Mouse (Mus musculus) heart, embryonic 15.5 days (tissue): Measurements from ENCODE around the gene Cldn4. TPM values are rescaled to one million over a fixed set of nuclear protein-coding genes. Genes with fewer than 3 reads are reported as not detected.

Experiments
- ATAC-seq: fragments of 200-750 bp; cut with Nextera tagmentation; replicated peaks from 2 replicates; pipeline ENCODE4 v1.8.0; 2017; ENCODE audit warnings: low read depth, moderate TSS enrichment; ENCODE audit not compliant: insufficient number of reproducible peaks, insufficient read depth, low FRiP score
- H3K27ac ChIP-seq: fragments of 300-500 bp; sonication (generic); 2 replicates; pipeline ENCODE4 v1.5.1; 2015; ENCODE audit warnings: mild to moderate bottlenecking, inconsistent platforms
- H3K27me3 ChIP-seq: fragments of 300-500 bp; sonication (generic); 2 replicates; pipeline ENCODE4 v1.6.1; 2015; ENCODE audit warnings: inconsistent platforms
- H3K36me3 ChIP-seq: fragments of 300-500 bp; sonication (generic); 2 replicates; pipeline ENCODE4 v1.6.1; 2015; ENCODE audit warnings: mild to moderate bottlenecking, inconsistent platforms
- H3K4me1 ChIP-seq: fragments of 300-500 bp; sonication (generic); replicated peaks from 2 replicates; pipeline ENCODE4 v1.6.1; 2015; ENCODE audit warnings: inconsistent platforms
- H3K4me2 ChIP-seq: fragments of 300-500 bp; sonication (generic); 2 replicates; pipeline ENCODE4 v1.6.1; 2015; ENCODE audit warnings: inconsistent platforms, mild to moderate bottlenecking, moderate library complexity
- H3K4me3 ChIP-seq: fragments of 300-500 bp; sonication (generic); 2 replicates; pipeline ENCODE4 v1.5.1; 2015; ENCODE audit warnings: mild to moderate bottlenecking, inconsistent platforms
- H3K9ac ChIP-seq: fragments of 300-500 bp; sonication (generic); 2 replicates; pipeline ENCODE4 v1.6.1; 2015; ENCODE audit warnings: mild to moderate bottlenecking, inconsistent platforms
- H3K9me3 ChIP-seq: fragments of 300-500 bp; sonication (generic); replicated peaks from 2 replicates; pipeline ENCODE4 v1.6.1; 2016; ENCODE audit warnings: inconsistent platforms
- whole genome bisulfite sequencing: fragments of 180-500 bp; shearing (Covaris S2); methylation state at CpG from one replicate; pipeline ENCODE4 v1.1.7; 2015; ENCODE audit warnings: mixed read lengths; 5-methylcytosine and 5-hydroxymethylcytosine counted together
- polyA plus RNA-seq: library from polyadenylated mRNA; unstranded; fragments of >200 nt; fragmentation: Nextera tagmentation; extraction: Ambion mirVana; gene quantifications from 2 replicates; pipeline ENCODE4 v1.2.1, GENCODE M21; 2015

The Cldn4 gene
- polyA plus RNA-seq: 1.1 and 4.2 TPM in 2 replicates

DNA sequence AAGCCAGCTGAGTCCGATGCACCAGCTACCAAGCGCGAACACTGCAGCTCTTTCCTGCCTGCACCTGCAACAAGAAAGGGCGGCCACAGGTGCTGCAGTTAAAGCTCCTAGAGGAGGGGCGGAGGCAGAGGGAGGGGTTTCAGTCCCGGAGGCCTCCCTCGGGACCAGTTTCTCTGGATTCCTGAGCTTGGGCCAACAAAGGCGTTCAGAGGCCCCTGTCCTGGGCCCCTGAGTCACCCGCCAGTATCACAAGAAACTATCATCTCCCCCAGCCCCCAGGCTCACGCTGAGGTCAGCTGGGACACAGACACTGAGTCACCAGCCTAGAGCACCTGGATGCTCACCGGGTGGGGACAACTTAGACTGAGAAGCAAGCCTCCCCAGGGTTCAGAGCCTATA is at the start of gene Cldn4:
Gene Cldn4 (minus strand): TSS at position 78 of the 399 bp plus-strand sequence.
- Histone ChIP-seq H3K9ac (no peak within 1 kb of the TSS), H3K27ac (no peak within 1 kb of the TSS; the same call in 1 of the 2 replicates), H3K4me1 (peaks cover 35% of the 10 kb centered on the region), H3K9me3 (no peaks in the 10 kb centered on the region), H3K36me3 (no peaks in the 10 kb centered on the region), H3K27me3 (peaks cover 27% of the 10 kb centered on the region), H3K4me2 (peak within 1 kb of the TSS; percentile 39), H3K4me3 (peak within 1 kb of the TSS; percentile 28)
- WGBS: 14% methylated on average over 11 of the region's 11 CpGs
- ATAC-seq: no peak

- H3K36me3 ChIP-seq: no peaks in the 10 kb centered on the region
- no peak overlapping the region for H3K9ac ChIP-seq
- no peak overlapping the region for H3K4me3 ChIP-seq
- no peak overlapping the region for H3K4me2 ChIP-seq
- ATAC-seq: no peak
- H3K9me3 ChIP-seq: no peaks in the 10 kb centered on the region
- no peak overlapping the region for H3K27ac ChIP-seq
- H3K4me1 ChIP-seq: no peaks in the 10 kb centered on the region
- 87% methylated on average over 5 of the region's 5 CpGs for WGBS
- peaks cover 24% of the 10 kb centered on the region for H3K27me3 ChIP-seq
Observed at GRCm38 (mm10) chr5:134992566-134992965, 45.8 kb upstream of the Cldn4 start.

DNA sequence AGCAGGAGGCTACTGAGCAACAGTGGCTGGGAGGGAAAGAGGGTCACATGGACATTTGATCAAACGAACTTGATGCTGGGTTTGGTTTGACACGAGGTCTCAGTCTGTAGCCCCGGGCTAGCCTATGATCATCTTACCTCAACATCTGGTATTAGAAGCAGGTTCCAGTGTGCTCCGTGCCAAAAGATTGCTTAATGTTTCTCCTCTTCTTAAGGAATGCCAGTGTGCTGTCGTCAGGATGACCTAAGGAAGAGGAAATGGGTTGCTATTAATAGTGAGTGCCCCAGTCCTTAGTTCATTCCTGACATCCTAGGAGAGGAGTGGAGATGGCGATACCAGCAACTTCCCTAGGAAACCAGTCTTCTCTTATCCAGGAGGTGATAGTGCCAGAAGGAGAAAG is 43.0 kb upstream of the Cldn4 start:
- no peak for ATAC-seq
- peaks cover 52% of the 10 kb centered on the region for H3K27me3 ChIP-seq
- H3K4me1 ChIP-seq: peaks cover 19% of the 10 kb centered on the region
- H3K27ac ChIP-seq: no peak overlapping the region
- H3K4me2 ChIP-seq: no peak overlapping the region
- H3K4me3 ChIP-seq: no peak overlapping the region
- H3K9ac ChIP-seq: no peak overlapping the region
- H3K9me3 ChIP-seq: no peaks in the 10 kb centered on the region
- 34% methylated on average over 6 of the region's 6 CpGs for WGBS
- H3K36me3 ChIP-seq: no peaks in the 10 kb centered on the region

DNA sequence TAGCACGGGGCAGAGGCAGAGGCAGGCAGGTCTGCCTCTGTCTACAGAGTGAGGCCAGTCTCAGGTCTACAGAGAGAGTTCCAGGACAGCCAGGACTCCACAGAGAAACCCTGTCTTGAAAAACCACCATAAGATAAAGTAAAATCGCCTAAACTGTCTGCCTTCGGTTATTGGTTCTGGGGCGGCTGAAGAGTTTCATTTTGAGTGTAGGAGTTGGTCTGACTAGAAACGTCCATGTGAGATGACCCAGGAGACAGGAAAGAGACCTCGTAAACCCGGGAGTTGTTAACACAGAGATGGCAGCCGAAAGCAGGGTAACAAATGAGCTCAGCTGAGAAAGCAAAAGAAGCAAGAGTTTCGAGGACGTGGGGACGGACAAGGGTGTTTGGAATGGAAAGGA is 42.4 kb upstream of the Cldn4 start:
- no peak overlapping the region for H3K4me3 ChIP-seq
- no peak overlapping the region for H3K9ac ChIP-seq
- H3K27ac ChIP-seq: no peak overlapping the region
- WGBS: 58% methylated on average over 11 of the region's 11 CpGs
- H3K27me3 ChIP-seq: peaks cover 57% of the 10 kb centered on the region
- no peaks in the 10 kb centered on the region for H3K36me3 ChIP-seq
- H3K4me1 ChIP-seq: peaks cover 19% of the 10 kb centered on the region
- no peak for ATAC-seq
- H3K9me3 ChIP-seq: no peaks in the 10 kb centered on the region
- H3K4me2 ChIP-seq: no peak overlapping the region

DNA sequence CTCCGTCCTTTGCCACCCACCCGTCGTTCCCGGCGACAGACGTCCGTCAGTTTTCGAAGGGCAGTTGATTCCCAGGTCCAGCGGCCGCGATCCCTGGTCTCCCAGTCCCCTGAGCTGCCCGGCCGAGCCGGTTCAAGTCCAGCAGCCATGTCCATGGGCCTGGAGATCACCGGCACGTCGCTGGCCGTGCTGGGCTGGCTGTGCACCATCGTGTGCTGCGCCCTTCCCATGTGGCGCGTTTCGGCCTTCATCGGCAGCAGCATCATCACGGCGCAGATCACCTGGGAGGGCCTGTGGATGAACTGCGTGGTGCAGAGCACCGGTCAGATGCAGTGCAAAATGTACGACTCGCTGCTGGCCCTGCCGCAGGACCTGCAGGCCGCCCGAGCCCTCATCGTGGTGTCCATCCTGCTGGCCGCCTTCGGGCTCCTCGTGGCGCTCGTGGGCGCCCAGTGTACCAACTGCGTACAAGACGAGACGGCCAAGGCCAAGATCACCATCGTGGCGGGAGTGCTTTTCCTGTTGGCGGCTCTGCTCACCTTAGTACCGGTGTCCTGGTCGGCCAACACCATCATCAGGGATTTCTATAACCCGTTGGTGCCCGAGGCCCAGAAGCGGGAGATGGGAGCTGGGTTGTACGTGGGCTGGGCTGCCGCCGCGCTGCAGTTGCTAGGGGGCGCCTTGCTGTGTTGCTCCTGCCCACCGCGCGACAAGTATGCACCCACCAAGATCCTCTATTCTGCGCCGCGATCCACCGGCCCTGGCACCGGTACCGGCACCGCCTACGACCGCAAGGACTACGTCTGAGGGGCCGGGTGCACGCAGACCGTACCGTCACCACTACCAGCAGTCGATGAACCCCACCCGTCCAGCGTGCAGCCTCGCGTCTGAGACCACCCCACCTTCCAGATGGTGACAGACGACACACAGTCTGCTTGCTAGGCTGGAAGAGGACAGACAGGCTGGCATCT is 39.8 kb upstream of the Cldn4 start:
- H3K27me3 ChIP-seq: peaks cover 61% of the 10 kb centered on the region
- peak overlapping the region; percentile 64 for H3K4me2 ChIP-seq
- no peak overlapping the region for H3K27ac ChIP-seq
- peaks cover 19% of the 10 kb centered on the region for H3K4me1 ChIP-seq
- no peaks in the 10 kb centered on the region for H3K36me3 ChIP-seq
- 4% methylated on average over 79 of the region's 79 CpGs for WGBS
- no peak for ATAC-seq
- H3K4me3 ChIP-seq: peak overlapping the region; percentile 35
- H3K9me3 ChIP-seq: no peaks in the 10 kb centered on the region
- peak overlapping the region; percentile 10; the same call in 1 of the 2 replicates for H3K9ac ChIP-seq

- H3K9ac ChIP-seq: peak within 1 kb of the TSS; percentile 10; the same call in 1 of the 2 replicates
- H3K27me3 ChIP-seq: peaks cover 61% of the 10 kb centered on the region
- H3K36me3 ChIP-seq: no peaks in the 10 kb centered on the region
Observed at GRCm38 (mm10) chr5:134985633-134986297, 39.0 kb upstream of the Cldn4 start, which contains the start of gene Cldn3. Gene Cldn3 (plus strand): TSS chr5:134986214.

GRCm38 (mm10) chr5:134983771-134984170 is 37.0 kb upstream of the Cldn4 start:
- H3K9me3 ChIP-seq: no peaks in the 10 kb centered on the region
- no peaks in the 10 kb centered on the region for H3K36me3 ChIP-seq
- H3K9ac ChIP-seq: no peak overlapping the region
- H3K4me2 ChIP-seq: no peak overlapping the region
- peaks cover 47% of the 10 kb centered on the region for H3K27me3 ChIP-seq
- WGBS: 43% methylated on average over 3 of the region's 3 CpGs
- no peak overlapping the region for H3K4me3 ChIP-seq
- no peak overlapping the region for H3K27ac ChIP-seq
- no peak for ATAC-seq
- H3K4me1 ChIP-seq: peaks cover 19% of the 10 kb centered on the region

More at GRCm38 (mm10) chr5:134985633-134986297, 39.0 kb upstream of the Cldn4 start, which contains the start of gene Cldn3:
- peak; percentile 43; the same call in 1 of the 2 replicates for ATAC-seq
- peak within 1 kb of the TSS; percentile 35 for H3K4me3 ChIP-seq
- H3K4me1 ChIP-seq: peaks cover 19% of the 10 kb centered on the region
- peak within 1 kb of the TSS; percentile 64 for H3K4me2 ChIP-seq
- no peaks in the 10 kb centered on the region for H3K9me3 ChIP-seq
- WGBS: 2% methylated on average over 25 of the region's 25 CpGs
- H3K27ac ChIP-seq: no peak within 1 kb of the TSS

GRCm38 (mm10) chr5:134983111-134983510 is 36.4 kb upstream of the Cldn4 start:
- H3K9me3 ChIP-seq: no peaks in the 10 kb centered on the region
- no peak overlapping the region for H3K4me2 ChIP-seq
- H3K4me1 ChIP-seq: peaks cover 19% of the 10 kb centered on the region
- WGBS: 93% methylated on average over 1 of the region's 1 CpGs
- H3K9ac ChIP-seq: no peak overlapping the region
- no peaks in the 10 kb centered on the region for H3K36me3 ChIP-seq
- H3K27me3 ChIP-seq: peaks cover 42% of the 10 kb centered on the region
- ATAC-seq: no peak
- H3K4me3 ChIP-seq: no peak overlapping the region
- H3K27ac ChIP-seq: no peak overlapping the region

DNA sequence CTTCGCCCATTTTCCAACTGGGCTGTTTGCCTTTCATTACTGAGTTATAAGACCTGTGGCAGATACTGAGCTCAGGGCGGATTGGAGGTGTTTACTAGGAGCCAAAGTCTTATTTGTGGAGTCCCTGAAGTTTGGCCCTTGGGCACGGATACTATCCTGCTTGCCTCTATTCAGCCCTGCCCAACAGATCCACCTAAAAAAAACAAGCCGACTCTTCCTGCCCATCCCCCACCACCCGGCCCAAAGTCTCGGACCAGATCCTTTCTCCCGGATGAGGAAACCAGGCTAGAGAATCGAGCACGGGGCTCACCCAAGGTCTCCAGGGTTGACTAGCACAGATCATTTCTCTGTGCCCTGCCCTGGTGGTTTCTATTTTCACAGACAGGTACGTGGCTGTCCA is 34.4 kb upstream of the Cldn4 start:
- ATAC-seq: no peak
- no peak overlapping the region for H3K4me2 ChIP-seq
- whole genome bisulfite sequencing: 53% methylated on average over 10 of the region's 10 CpGs

DNA sequence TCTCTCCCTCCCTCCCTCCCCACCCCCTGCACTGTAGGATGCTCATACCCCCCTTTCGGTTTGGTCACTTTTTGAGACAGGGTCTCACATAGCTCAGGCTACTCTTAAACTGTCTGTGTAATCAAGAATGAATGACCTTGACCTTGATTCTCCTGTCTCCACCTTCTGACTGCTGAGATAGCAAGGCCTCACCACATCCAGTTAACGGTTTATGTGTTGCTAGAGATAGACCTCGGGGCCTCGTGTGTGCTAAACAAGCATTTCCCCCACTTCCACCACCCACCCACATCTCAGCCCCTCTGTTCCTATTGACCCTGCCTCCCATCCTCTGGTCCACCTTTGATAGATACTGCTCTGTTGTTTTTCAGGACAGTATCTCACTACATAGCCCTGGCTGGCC is 31.1 kb upstream of the Cldn4 start:
- Histone ChIP-seq H3K9ac (no peak overlapping the region), H3K4me3 (no peak overlapping the region), H3K9me3 (no peaks in the 10 kb centered on the region), H3K4me1 (peaks cover 7% of the 10 kb centered on the region), H3K36me3 (no peaks in the 10 kb centered on the region), H3K27ac (no peak overlapping the region), H3K27me3 (no peaks in the 10 kb centered on the region), H3K4me2 (no peak overlapping the region)
- 50% methylated on average over 4 of the region's 4 CpGs for WGBS
- ATAC-seq: no peak

More for the DNA sequence above, 34.4 kb upstream of the Cldn4 start:
- Histone ChIP-seq H3K27ac (no peak overlapping the region), H3K4me1 (peaks cover 9% of the 10 kb centered on the region), H3K9me3 (no peaks in the 10 kb centered on the region), H3K27me3 (peaks cover 22% of the 10 kb centered on the region), H3K4me3 (no peak overlapping the region), H3K9ac (no peak overlapping the region), H3K36me3 (no peaks in the 10 kb centered on the region)

DNA sequence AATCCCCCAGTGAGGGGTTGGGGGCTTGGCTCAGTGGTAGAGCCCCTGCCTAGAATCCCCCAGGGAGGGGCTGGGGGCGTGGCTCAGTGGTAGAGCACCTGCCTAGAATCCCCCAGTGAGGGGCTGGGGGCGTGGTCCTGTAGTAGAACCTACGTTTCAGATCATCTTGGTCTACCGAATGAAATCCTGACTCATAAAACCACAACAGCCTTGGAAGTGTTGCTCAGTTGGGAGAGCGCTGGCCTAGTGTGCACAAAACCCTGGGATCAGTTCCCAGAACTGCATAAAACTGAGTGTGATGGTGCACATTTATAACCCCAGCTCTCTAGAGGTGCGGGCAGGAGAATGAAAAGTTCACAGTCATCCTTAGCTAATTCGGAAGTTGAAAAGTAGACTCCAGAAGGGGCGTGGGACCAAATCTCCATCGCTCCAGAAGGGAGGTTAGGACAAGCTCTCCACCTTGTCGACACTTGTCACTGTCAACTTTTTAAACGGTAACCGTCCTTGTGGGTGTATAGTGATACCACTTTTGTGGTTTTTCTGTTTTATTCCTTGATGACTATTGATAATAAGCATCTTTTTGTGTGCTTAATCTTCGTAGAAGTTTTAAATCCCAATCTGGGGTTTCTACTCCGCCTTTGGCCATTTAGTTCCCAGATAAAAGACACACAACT is 30.0 kb upstream of the Cldn4 start:
- Histone ChIP-seq H3K9ac (no peak overlapping the region), H3K27ac (no peak overlapping the region), H3K4me1 (peaks cover 7% of the 10 kb centered on the region), H3K27me3 (no peaks in the 10 kb centered on the region), H3K9me3 (no peaks in the 10 kb centered on the region), H3K4me2 (no peak overlapping the region), H3K4me3 (no peak overlapping the region), H3K36me3 (no peaks in the 10 kb centered on the region)
- 70% methylated on average over 14 of the region's 14 CpGs for WGBS
- ATAC-seq: no peak
